Mouse (Mus musculus): ENCODE data around the gene Vmn2r111. TPM values are rescaled to one million over a fixed set of nuclear protein-coding genes. Genes with fewer than 3 reads are reported as not detected.

Gene Vmn2r111
- not detected in 2 replicates for polyA plus RNA-seq (2021; fragmentation: Nextera tagmentation)
- long read RNA-seq, experiment 1: 0 reads
- long read RNA-seq, experiment 2: 0 reads

DNA sequence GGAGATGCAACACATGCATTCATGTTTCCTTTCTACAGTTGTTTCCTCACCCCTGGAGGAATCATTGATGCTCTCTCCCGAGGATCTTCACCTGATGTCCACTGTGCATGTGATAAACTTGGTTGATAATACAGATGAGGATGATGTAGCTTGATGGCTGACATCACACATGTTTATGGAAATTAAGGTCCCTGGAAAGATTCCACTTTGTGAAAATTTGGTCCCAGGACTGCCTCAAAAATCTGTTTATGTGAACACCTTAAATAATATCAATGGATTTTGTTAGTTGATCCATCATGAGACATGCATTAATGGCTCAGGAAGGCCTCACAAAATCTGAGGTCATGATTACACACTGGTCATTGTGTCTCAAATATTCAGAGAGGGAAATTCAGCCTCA, at the start of gene Vmn2r111:
Gene Vmn2r111 (minus strand): TSS at position 101 of the 400 bp plus-strand sequence.

DNA sequence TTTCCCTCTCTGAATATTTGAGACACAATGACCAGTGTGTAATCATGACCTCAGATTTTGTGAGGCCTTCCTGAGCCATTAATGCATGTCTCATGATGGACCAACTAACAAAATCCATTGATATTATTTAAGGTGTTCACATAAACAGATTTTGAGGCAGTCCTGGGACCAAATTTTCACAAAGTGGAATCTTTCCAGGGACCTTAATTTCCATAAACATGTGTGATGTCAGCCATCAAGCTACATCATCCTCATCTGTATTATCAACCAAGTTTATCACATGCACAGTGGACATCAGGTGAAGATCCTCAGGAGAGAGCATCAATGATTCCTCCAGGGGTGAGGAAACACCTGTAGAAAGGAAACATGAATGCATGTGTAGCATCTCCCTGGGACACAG, 27.4 kb upstream of the Vmn2r111 start, which contains the start of gene Vmn2r112:
Gene Vmn2r112 (plus strand): TSS at position 301 of the 400 bp plus-strand sequence.

Other genes starting within 250 kb of the Vmn2r111 start
- gene Zfp944, start 212.1 kb downstream of the Vmn2r111 start, polyA plus RNA-seq (2021; fragmentation: Nextera tagmentation): 5.4 and 7.1 TPM in 2 replicates
- 4.0 and 4.8 TPM in 2 replicates for gene Zfp758, start 212.0 kb downstream of the Vmn2r111 start, polyA plus RNA-seq (2021; fragmentation: Nextera tagmentation)
- 6.1 and 6.7 TPM in 2 replicates for gene Zfp946, start 149.3 kb downstream of the Vmn2r111 start, polyA plus RNA-seq (2021; fragmentation: Nextera tagmentation)
- gene Vmn2r112, start 27.5 kb upstream of the Vmn2r111 start, polyA plus RNA-seq (2021; fragmentation: Nextera tagmentation): not detected in 2 replicates